Mouse (Mus musculus) naive thymus-derived CD4-positive, alpha-beta T cell, adult 2 months (primary cell): ENCODE results near the gene Tgif2.
A peak's percentile ranks its signal among the peaks of the same experiment; 100 is the strongest.
"Not testable (repeated sequence)": the region's sequence is repeated elsewhere in the genome, so short reads cannot be mapped to it uniquely, and the experiment has no call there.

Source experiments
- DNase-seq: peaks from one replicate; pipeline ENCODE4 v3.0.0-alpha.2; 2011; ENCODE audit warnings: low read depth

Gene Tgif2

DNA sequence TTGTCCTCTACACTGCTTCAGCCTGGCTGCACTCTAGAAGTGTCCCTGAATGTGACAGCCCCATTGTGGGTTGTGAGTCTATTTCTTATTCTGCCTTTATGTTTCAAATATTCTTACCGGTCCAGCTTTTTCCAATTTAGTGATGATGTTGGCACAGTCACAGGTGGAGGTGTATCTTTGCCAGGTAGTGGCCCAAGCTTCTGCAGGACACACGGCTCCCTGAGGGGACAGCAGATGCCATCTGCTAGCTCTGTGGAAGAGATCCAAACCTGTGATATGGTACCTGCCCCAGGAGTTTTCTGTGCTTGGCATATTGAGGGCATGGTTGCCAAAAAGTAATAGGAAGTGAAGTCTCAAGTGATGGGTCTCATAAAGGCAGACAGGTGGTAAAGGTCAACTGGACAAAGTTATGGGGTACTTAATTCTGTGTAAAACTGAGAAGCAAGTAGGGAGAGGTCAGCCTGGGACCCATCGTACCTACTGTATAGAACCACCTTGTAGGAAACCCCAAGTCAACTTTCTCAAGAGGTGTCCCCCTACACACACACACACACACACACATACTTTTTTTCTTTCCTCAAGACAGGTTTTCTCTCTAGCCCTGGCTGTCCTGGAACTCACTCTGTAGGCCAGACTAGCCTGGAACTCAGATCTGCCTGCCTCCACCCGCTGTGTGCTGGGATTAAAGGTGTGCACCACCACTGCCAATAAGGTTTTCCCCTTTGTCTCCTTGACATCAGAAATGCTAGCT is 35.1 kb downstream of the Tgif2 start:
- no peak for DNase-seq

- DNase-seq, result peak; percentile 68
These were observed 37.9 kb downstream of the Tgif2 start for GRCm38 (mm10) chr2:156877726-156878125.

DNA sequence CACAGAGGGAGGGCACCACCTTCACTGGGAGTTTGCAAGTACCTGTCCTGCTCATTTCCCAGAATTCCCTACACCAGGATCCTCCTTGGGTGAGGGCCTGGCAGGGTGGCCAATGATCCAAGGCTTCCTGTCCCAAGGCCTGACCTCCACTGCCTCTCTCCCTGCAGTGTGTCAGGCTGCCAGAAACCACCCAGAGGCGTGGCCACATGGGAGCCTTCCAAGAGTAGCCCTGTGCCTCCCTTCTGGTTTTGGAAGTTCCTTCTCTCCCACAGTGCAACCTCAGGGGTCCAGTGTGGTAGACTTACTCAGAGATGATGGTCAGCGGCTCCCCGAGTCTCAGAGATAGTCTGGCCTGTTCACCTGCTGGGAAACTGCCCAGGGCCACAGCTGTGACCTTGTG is 39.7 kb downstream of the Tgif2 start:
- peak; percentile 7 for DNase-seq

DNA sequence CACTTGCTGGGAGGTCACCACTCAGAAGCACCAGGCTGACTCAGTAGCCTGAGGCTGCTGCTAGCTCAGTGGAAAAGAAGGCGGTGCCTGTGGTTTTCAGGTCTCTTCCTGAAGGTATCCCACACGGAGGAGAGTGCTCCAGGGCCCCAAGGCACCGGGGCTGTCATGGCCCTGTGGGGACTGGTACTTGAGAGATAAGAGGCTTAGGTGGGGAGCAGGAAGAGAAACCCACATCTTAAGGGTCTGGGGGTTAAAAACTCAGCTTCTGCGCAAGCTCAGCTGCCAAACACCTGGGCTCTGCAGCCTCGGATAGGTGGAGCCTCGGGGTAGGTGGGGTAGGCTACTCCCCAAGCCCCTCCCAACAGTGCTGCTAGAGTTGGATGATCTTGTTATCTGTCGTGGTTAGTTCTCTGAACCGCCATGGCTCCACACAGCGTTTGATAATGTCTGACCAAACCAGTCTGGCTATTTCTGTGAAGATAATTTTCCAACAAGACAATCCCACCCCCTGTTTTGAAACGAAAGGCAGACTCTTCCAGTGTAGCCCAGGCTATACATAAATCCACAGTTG is 42.7 kb downstream of the Tgif2 start:
- DNase-seq, result peak; percentile 85

DNA sequence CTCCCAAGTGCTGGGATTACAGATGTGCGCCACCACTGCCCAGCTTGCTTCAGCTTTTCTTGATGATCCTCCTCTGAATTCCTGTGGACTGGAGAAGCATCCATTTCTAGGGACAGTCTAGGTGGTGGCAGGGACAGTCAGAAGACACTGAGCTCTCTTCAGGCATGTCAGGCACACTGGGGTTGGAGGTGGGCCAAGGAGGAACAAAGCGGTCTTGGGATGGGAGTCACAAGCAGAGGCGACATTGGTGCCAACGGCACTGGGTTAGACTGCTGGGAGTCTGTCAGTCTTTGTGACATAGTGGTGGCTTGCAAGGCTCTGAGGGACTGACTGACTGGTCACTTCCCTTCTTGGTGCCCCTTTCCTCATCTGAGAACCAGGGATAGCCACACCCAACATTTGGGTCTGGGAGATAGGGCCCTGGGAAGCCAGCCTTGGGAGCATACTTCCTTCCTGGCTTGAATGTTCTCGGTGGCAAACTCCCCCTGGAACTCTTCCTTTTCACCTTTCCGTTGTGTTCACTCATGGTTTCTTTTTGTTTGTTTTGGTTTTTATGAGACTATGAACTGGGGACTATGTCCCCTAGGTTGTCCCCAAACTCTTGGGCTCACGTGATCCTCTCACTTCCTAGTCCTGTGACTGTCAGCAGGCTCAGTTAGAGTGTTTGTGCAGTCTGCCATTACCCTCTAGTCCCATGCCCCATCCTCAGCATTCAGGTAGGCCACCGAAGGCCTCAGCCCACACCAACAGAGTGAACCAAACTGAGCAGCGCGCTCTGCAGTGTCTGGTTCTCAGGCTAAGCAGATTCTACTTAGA is 44.8 kb downstream of the Tgif2 start:
- no peak for DNase-seq

DNA sequence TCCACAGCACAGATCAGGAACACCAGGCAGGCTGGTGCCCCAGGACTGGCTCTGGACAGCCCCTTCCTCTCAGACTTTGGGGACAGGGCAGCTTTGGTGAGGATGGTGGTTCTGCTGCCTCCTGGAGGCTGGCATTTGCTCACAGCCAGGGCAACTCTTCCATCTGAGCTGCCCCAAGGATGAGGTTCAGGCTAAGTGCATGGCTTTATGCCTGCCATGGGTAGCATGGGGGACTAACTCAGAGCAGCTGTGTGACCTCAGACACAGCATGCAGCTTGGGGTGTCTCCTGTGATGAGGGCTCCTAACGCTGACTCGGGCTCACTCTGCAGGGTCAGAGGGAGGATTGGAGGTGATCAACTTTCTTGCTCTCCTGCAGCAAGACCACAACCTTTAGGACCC is 45.9 kb downstream of the Tgif2 start:
- not testable (repeated sequence) for DNase-seq

DNA sequence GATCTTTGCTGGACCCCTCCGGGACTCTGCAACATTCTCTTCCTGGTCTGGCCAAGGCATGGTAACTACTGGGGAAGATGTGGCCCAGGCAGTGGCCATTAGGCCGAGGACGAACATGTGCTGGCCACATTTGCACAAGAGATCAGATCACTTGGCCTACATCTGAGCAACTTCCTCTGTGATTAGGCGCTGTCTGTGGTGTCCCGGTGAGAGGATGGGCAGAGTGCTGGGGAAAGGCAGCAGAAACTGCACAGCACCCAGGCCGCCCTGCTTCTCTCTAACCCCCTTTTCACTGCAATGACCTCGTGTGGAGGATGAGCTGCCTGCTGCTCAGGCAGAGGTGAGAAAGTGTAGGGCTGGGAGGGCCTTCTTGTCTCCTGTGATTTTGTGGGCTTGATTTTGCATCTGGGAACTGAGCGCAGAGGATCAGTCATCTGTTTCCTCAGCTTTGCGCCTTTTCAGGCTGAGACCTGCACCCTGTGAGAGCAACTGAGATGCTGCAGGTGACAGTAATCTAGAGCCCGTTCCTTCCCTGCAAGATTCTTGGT is 46.4 kb downstream of the Tgif2 start:
- no peak for DNase-seq

GRCm38 (mm10) chr2:156887017-156887416 is 47.2 kb downstream of the Tgif2 start, which contains the start of gene Sla2:
Gene Sla2, minus strand, starts transcription at chr2:156887192.
- DNase-seq, result peak; percentile 84

DNA sequence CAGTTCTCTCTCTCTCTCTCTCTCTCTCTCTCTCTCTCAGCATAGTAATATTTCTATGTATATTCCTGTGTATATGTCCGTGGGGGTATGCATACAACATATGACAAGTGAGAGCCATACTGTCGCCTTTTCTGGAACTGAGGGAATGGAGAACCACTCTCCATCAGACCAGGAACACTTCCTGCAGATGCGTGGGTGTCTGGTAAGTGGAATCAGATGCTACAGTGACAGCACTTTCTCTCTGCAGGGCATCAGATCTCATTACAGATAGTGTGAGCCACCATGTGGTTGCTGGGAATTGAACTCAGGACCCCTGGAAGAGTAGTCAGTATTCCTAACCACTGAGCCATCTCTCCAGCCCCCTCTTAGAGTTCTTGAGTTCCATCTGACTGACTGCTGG is 48.7 kb downstream of the Tgif2 start:
- no peak for DNase-seq

DNA sequence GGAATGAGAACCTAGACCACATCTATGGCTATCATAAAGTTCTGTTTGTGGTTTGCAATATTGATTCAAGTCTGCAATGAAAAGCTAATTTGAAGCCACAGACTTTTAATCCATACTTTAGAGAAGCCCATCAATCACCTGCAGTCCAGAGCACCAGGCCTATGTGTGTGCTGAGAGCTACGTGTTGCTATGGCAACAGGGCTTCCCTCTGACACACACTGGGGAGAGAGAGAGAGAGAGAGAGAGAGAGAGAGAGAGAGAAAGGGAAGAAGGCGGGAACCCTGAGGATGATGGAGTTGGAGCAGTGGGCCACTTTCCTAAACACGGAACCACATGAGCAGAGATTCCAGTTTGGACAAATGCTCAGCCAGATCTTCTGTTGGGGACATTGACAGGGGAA is 52.4 kb downstream of the Tgif2 start:
- DNase-seq, result no peak

- no peak for DNase-seq
These were observed 53.0 kb downstream of the Tgif2 start for GRCm38 (mm10) chr2:156892821-156893220.

GRCm38 (mm10) chr2:156894496-156895265 is 54.9 kb downstream of the Tgif2 start:
- DNase-seq, result no peak

DNA sequence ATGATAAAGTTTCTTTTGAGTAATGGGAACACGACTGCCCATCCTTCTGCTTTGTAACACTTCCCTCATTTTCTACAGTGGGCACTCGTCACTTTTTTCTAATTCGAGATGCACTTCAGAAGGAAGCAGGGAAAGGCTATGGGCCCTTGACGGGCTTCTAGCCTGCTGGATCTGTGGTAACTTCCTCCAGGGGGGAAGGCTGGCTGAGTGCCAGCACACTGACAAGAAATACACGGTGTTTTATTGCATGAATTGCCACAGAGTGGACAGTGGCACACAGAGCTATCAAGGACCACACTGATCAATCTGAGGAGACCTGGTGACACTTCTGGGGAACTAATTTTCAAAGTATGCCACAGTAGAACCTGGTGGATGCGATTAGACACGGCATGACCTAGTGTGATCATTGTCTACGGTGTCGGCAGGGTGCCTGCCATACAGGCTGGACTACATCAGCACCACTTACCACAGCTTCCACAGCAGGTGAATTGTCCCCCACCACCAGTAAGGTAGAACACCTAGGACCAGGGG is 56.6 kb downstream of the Tgif2 start:
- no peak for DNase-seq

DNA sequence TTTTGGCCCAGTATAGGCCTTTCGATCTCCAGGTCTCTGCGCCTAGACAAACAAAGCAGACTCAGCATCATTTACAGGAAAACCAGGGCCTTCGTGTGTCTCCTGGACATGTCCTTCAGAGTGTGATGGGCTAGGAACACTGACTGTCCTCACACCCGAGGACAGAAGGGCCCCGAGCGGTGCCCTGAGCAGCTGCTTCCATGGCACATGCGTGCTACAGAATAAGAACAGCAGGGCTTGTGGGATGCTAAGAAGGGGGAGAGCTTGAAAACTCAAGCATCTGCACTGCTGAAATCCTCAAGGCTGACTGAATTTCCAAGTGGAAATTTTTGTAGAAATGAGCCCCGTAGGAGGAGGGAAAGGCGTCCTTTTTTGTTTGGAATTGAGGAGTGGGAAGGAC is 57.2 kb downstream of the Tgif2 start:
- no peak for DNase-seq

DNA sequence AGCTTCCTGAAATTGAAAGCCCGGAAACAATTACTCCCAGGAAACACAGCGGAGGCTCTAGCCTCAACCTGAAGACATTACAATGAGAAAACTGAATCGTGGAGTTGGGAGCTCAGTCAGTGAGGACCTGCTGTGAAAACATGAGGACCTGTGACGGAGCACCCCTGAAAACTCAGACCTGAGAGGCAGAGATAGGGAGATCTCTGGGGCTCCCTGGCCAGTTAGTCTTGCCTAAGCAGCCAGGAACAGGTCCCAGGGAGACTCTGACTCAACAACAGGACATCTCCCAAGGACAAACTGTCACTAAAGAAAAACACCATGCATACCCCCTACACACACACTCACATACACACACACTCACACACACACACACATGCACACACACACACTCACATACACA is 58.6 kb downstream of the Tgif2 start:
- no peak for DNase-seq

GRCm38 (mm10) chr2:156899184-156899583 is 59.4 kb downstream of the Tgif2 start:
- DNase-seq, result no peak

GRCm38 (mm10) chr2:156901344-156901743 is 61.5 kb downstream of the Tgif2 start:
- no peak for DNase-seq

- DNase-seq, result no peak
These were observed 62.1 kb downstream of the Tgif2 start for GRCm38 (mm10) chr2:156901883-156902282.

- DNase-seq, result not testable (repeated sequence)
These were observed 62.6 kb downstream of the Tgif2 start for GRCm38 (mm10) chr2:156902411-156902810.

- no peak for DNase-seq
These were observed 63.6 kb downstream of the Tgif2 start for GRCm38 (mm10) chr2:156903367-156903766.
